Mouse (Mus musculus) midbrain, embryonic 16.5 days (tissue): ENCODE measurements around the gene Tmem184a. TPM values are rescaled to one million over a fixed set of nuclear protein-coding genes. Genes with fewer than 3 reads are reported as not detected.

Experiments used
- ATAC-seq: fragments of 200-750 bp; cut with Nextera tagmentation; 2 replicates; pipeline ENCODE4 v1.8.0; 2017; ENCODE audit warnings: moderate TSS enrichment
- H3K27ac ChIP-seq: fragments of 300-500 bp; sonication (generic); 2 replicates; pipeline ENCODE4 v1.5.1; 2014; ENCODE audit warnings: mild to moderate bottlenecking, low read length, mixed read lengths
- H3K27me3 ChIP-seq: fragments of 300-500 bp; sonication (generic); 2 replicates; pipeline ENCODE4 v1.6.1; 2014; ENCODE audit warnings: low read depth, low read length, mixed read lengths; ENCODE audit not compliant: control insufficient read depth, insufficient read depth
- H3K36me3 ChIP-seq: fragments of 300-500 bp; sonication (generic); 2 replicates; pipeline ENCODE4 v1.6.1; 2014; ENCODE audit warnings: mild to moderate bottlenecking, low read length, moderate library complexity, mixed read lengths; ENCODE audit not compliant: control insufficient read depth, insufficient read depth
- H3K4me1 ChIP-seq: fragments of 300-500 bp; sonication (generic); 2 replicates; pipeline ENCODE4 v1.6.1; 2014; ENCODE audit warnings: mild to moderate bottlenecking, low read length, mixed read lengths; ENCODE audit not compliant: control insufficient read depth, insufficient read depth
- H3K4me2 ChIP-seq: fragments of 300-500 bp; sonication (generic); 2 replicates; pipeline ENCODE4 v1.6.1; 2014; ENCODE audit warnings: mild to moderate bottlenecking, low read length, mixed read lengths
- H3K4me3 ChIP-seq: fragments of 300-500 bp; sonication (generic); 2 replicates; pipeline ENCODE4 v1.5.1; 2014; ENCODE audit warnings: low read depth, mild to moderate bottlenecking, low read length, moderate library complexity, mixed read lengths
- H3K9ac ChIP-seq: fragments of 300-500 bp; sonication (generic); 2 replicates; pipeline ENCODE4 v1.6.1; 2014; ENCODE audit warnings: low read depth, low read length, mixed read lengths
- H3K9me3 ChIP-seq: fragments of 300-500 bp; sonication (generic); replicated peaks from 2 replicates; pipeline ENCODE4 v1.6.1; 2014; ENCODE audit warnings: mild to moderate bottlenecking, low read length, mixed read lengths; ENCODE audit not compliant: control insufficient read depth, poor library complexity, severe bottlenecking
- WGBS: fragments of 180-500 bp; shearing (Covaris S2); extraction: QIAGEN DNeasy Blood & Tissue Kit; methylation state at CpG from one replicate; pipeline ENCODE4 v1.1.7; 2014; 5-methylcytosine and 5-hydroxymethylcytosine counted together
- polyA plus RNA-seq: library from polyadenylated mRNA; unstranded; fragments of >200 nt; fragmentation: Nextera tagmentation; extraction: Ambion mirVana; gene quantifications from 2 replicates; pipeline ENCODE4 v1.2.1, GENCODE M21; 2015

The Tmem184a gene
- 0.09 and 0.26 TPM in 2 replicates for polyA plus RNA-seq

- H3K27ac ChIP-seq: no peak within 1 kb of the TSS
- no peak within 1 kb of the TSS for H3K9ac ChIP-seq
- H3K4me3 ChIP-seq: no peak within 1 kb of the TSS
- no peak within 1 kb of the TSS for H3K4me2 ChIP-seq
- 91% methylated on average over 9 of the region's 9 CpGs for WGBS
- 0 out of 2 replicates have a peak, but pooled peaks cover 1% of the 10 kb centered on the region for H3K4me1 ChIP-seq
- H3K9me3 ChIP-seq: no peaks in the 10 kb centered on the region
- peaks cover 12% of the 10 kb centered on the region; the same call in 1 of the 2 replicates for H3K36me3 ChIP-seq
- no peak for ATAC-seq
- no peaks in the 10 kb centered on the region; the same call in 1 of the 2 replicates for H3K27me3 ChIP-seq
Measured at GRCm38 (mm10) chr5:139819538-139820181, at the start of gene Tmem184a. TSS of gene Tmem184a (minus strand) at chr5:139819917.

DNA sequence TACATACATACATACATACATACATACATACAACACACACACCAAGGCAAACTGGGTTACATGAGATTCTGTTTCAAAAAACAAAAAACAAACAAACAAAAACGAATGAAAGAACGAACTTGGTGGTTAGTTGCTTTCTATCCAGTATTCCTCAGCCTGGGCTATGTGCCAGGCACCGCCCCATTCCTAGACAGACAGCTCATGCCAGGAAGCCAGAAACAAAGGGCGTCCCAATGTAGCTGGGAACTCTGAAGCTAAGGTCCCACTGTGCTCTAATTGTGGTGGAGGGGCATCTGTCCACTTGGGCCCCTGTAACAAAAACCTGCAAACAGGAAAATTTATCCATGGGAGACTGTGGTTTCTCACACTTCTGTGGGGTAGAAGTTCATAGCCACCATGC is 43.0 kb upstream of the Tmem184a start:
- Histone ChIP-seq H3K4me2 (no peak overlapping the region), H3K4me1 (peaks cover 6% of the 10 kb centered on the region; the same call in 1 of the 2 replicates), H3K9me3 (no peaks in the 10 kb centered on the region), H3K27me3 (no peaks in the 10 kb centered on the region), H3K4me3 (no peak overlapping the region), H3K27ac (no peak overlapping the region), H3K9ac (no peak overlapping the region), H3K36me3 (no peaks in the 10 kb centered on the region)
- no peak for ATAC-seq
- 50% methylated on average over 4 of the region's 4 CpGs for WGBS

DNA sequence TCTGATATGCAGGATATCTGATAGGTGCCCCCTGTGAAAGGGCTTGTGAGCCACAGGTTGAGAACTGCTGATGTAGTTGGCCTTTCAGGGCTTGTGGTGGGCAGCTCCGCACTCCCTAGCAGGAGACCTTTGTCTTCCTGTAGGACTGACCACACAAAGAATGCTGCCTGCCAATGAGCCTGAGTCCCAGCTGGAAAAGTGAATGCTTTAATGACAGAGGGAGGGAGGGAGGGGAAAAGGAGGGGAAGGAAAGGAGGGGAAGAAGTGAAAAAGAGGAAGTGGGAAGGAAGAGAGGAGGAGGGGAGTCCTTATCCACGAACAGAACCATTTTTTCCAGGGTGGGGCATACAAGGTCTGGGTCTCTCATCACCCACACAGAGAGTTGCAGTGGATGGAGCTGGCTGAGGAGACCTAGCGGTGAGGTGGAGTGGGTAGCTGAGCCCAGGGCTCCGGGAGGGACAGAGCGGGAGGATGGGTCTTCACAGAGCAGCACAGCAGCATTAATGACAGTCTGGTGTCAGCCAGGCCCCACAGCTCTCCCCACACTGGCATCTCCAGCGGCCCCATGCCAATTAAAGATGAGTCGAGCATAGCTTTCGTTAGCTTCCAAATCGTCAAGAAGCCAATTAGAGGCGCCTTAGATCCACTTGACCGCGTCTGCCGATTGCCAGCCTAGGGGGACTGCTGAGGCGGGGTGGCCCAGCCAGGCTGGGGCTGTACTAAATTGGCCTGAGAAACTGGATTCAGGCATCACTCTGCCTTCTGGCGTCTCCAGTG is 40.8 kb upstream of the Tmem184a start:
- peak overlapping the region; percentile 15 for H3K4me2 ChIP-seq

DNA sequence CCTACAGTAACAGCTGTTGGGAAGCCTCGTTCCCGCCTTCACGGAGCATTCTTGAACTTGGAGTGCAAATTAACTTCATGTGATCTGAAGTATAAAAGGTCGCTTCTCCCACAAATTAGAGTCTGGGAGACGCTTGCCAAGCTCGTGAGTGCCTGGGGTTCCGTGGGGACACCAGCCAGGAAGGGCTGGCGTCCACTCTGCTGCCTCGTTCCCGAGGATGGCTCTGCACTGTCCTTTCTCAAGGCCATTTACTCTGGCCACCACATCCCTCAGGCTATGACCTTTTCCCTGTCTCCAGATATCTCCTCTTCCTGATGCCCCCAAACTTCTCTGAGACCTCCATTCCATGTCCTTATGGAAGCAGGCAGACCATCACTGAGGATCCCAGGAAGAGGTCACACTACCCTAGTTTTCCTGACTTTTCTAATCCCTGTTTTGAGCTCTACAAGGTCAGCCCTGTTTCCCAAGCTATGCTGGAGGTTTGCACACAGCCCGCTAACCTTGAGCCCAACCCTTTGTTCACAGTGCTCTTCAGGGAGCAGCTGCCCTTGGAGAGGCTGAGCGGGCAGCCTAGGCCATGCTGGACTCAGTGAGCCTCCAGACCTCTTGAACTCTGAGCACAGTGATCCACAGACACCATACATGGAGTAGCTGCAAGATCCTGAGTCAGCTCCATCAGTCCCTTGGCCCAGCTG is 30.1 kb upstream of the Tmem184a start:
- no peak overlapping the region for H3K4me2 ChIP-seq
- H3K36me3 ChIP-seq: no peaks in the 10 kb centered on the region
- H3K9me3 ChIP-seq: peaks cover under 1% of the 10 kb centered on the region; the same call in 1 of the 2 replicates
- ATAC-seq: no peak
- H3K4me1 ChIP-seq: peaks cover 2% of the 10 kb centered on the region; the same call in 1 of the 2 replicates
- no peak overlapping the region for H3K9ac ChIP-seq
- H3K27me3 ChIP-seq: no peaks in the 10 kb centered on the region
- no peak overlapping the region for H3K27ac ChIP-seq
- H3K4me3 ChIP-seq: no peak overlapping the region
- 76% methylated on average over 12 of the region's 12 CpGs for WGBS

More for the DNA sequence above, 40.8 kb upstream of the Tmem184a start:
- H3K9me3 ChIP-seq: no peaks in the 10 kb centered on the region
- no peak overlapping the region for H3K27ac ChIP-seq
- no peaks in the 10 kb centered on the region for H3K36me3 ChIP-seq
- no peak overlapping the region for H3K4me3 ChIP-seq
- WGBS: 11% methylated on average over 15 of the region's 15 CpGs
- H3K27me3 ChIP-seq: no peaks in the 10 kb centered on the region
- peak overlapping the region; percentile 27; the same call in 1 of the 2 replicates for H3K9ac ChIP-seq
- peaks cover 6% of the 10 kb centered on the region; the same call in 1 of the 2 replicates for H3K4me1 ChIP-seq
- peak; percentile 68; the same call in 1 of the 2 replicates for ATAC-seq

GRCm38 (mm10) chr5:139839142-139839541 is 19.4 kb upstream of the Tmem184a start:
- H3K27me3 ChIP-seq: no peaks in the 10 kb centered on the region
- no peak overlapping the region for H3K27ac ChIP-seq
- H3K4me2 ChIP-seq: no peak overlapping the region
- no peaks in the 10 kb centered on the region for H3K9me3 ChIP-seq
- H3K4me1 ChIP-seq: 0 out of 2 replicates have a peak, but pooled peaks cover 3% of the 10 kb centered on the region
- no peak overlapping the region for H3K9ac ChIP-seq
- WGBS: 21% methylated on average over 3 of the region's 3 CpGs
- ATAC-seq: 0 out of 2 replicates have a peak, but pooled peaks have one; percentile 14
- H3K4me3 ChIP-seq: no peak overlapping the region
- no peaks in the 10 kb centered on the region for H3K36me3 ChIP-seq

- H3K4me3 ChIP-seq: no peak overlapping the region
- no peaks in the 10 kb centered on the region for H3K9me3 ChIP-seq
- H3K27ac ChIP-seq: no peak overlapping the region
- H3K9ac ChIP-seq: no peak overlapping the region
- peak; percentile 56 for ATAC-seq
- H3K36me3 ChIP-seq: no peaks in the 10 kb centered on the region
- H3K4me2 ChIP-seq: no peak overlapping the region
- 0 out of 2 replicates have a peak, but pooled peaks cover 3% of the 10 kb centered on the region for H3K4me1 ChIP-seq
- no peaks in the 10 kb centered on the region for H3K27me3 ChIP-seq
- WGBS: 13% methylated on average over 2 of the region's 2 CpGs
Measured at GRCm38 (mm10) chr5:139838476-139838892, 18.8 kb upstream of the Tmem184a start.

DNA sequence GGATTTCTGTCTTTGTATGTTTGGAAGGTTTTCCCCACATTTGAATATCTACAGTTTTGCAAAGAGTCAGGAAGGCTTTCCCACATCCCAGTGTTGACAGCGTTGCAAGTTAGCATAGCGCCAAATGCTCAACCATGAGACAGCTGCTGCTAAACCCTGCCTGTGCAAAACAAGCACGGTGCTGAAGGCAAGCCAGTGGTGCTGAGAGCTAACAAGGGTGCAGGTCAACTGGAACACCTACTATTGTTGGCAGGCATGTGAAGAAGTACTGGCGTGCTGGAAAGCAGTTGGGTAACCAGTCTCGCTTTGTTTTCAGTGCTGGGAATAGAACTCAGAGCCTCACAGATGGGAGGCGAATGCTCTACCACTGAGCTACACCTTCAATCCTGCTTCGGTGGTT is 16.0 kb upstream of the Tmem184a start:
- no peak overlapping the region for H3K9ac ChIP-seq
- no peaks in the 10 kb centered on the region for H3K36me3 ChIP-seq
- H3K27ac ChIP-seq: no peak overlapping the region
- no peak overlapping the region for H3K4me2 ChIP-seq
- no peaks in the 10 kb centered on the region for H3K27me3 ChIP-seq
- H3K9me3 ChIP-seq: no peaks in the 10 kb centered on the region
- 0 out of 2 replicates have a peak, but pooled peaks cover 3% of the 10 kb centered on the region for H3K4me1 ChIP-seq
- H3K4me3 ChIP-seq: no peak overlapping the region
- no peak for ATAC-seq
- 85% methylated on average over 7 of the region's 7 CpGs for WGBS

DNA sequence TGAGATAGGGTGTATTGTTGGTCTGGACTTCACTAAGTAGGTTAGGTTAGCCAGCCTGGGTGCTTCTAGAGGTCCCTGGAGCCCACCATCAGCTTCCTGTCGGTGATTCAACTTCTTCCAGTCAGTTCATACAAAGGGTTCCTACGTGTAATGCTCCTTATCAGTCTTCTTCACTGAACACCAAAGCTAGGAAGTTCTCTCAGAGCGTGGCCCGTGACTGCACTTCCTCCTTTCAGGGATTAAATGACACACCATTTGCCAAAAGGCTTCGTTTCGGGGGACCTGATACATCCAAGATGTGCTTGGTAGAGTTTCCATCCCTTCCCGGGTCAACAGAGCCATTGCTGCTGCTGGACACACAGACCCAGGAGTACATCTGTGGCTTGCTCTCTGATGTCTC is 12.4 kb upstream of the Tmem184a start:
- Histone ChIP-seq H3K4me3 (no peak overlapping the region), H3K27ac (no peak overlapping the region), H3K36me3 (no peaks in the 10 kb centered on the region), H3K9ac (no peak overlapping the region), H3K27me3 (no peaks in the 10 kb centered on the region), H3K4me2 (no peak overlapping the region), H3K9me3 (no peaks in the 10 kb centered on the region), H3K4me1 (peaks cover under 1% of the 10 kb centered on the region; the same call in 1 of the 2 replicates)
- WGBS: 82% methylated on average over 7 of the region's 7 CpGs
- no peak for ATAC-seq
